Mouse (Mus musculus): ENCODE results near the gene Akt1s1.

- TF ChIP-seq CTCF (IDR thresholded peaks at IDR 0.05; ENCODE audit: borderline replicate concordance, extremely low read depth, insufficient read depth, insufficient read length) (no peak), POLR2A (IDR thresholded peaks at IDR 0.05; ENCODE audit: borderline replicate concordance, extremely low read depth, insufficient read depth, insufficient read length, poor library complexity, severe bottlenecking) (no peak)
These were observed 45.4 kb downstream of the Akt1s1 start for GRCm38 (mm10) chr7:44894175-44894574.

All from brain, embryonic 14.5 days (tissue).